Mouse (Mus musculus): ENCODE results near the gene Akr1c20. TPM values are rescaled to one million over a fixed set of nuclear protein-coding genes. Genes with fewer than 3 reads are reported as not detected.

Akr1c20 gene
- total RNA-seq (2021) = under 1 TPM in 1 of 2 experiments, not detected in 1; 0.69 TPM
- not detected in 2 replicates for polyA plus RNA-seq (2012; rRNA removed)
- long read RNA-seq = 0 reads

DNA sequence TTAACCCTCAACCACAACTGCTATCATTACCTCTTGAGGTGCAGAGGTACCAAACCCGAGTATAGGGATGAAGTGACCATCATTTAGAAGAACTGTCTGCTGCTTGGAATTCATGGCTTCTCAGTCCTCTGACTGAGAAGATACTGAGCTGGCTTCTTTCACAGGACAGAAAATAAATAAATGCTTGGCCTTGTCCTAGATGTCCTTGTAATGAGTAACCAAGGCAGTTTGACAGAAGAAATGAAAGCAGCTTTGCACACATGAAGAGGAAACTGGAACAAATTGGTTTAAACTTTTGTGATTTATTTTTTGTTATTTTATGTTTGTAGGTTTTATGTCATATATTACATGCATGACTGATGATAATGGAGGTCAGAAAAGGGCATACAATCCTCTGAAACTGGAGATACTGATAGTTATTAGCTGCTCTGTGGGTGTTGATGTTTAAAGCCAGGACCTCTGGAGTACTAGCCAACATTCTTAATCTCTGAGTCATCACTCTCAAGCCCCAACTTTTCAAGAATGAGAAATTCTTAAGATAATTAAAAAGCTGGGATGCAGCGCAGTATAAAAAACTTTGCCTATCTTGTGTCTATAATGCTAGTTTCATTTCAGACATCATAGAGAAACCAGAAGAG, at the start of gene Akr1c20:
Akr1c20 (minus strand) TSS at position 145 of the 638 bp plus-strand sequence.
- peak; percentile 2 for DNase-seq

DNA sequence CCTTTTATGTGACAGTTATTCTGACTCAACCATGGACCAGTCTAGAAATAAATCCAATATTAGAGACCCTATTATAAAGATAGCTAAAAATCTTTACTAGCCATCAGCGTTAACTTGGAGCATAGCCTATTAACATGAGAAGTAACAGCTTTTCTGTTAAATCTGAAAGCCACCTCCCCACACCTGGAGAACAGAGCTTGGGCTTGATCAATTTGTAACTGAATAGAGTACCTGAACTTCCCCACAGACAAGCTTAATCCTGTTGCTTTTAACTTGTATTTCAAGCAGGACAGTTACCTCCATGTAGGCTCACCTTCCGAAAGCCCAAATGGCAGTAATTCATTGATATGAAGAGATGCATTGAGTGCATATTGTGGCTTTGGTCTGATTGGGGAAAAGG, 42.9 kb upstream of the Akr1c20 start:
- DNase-seq = no peak

DNA sequence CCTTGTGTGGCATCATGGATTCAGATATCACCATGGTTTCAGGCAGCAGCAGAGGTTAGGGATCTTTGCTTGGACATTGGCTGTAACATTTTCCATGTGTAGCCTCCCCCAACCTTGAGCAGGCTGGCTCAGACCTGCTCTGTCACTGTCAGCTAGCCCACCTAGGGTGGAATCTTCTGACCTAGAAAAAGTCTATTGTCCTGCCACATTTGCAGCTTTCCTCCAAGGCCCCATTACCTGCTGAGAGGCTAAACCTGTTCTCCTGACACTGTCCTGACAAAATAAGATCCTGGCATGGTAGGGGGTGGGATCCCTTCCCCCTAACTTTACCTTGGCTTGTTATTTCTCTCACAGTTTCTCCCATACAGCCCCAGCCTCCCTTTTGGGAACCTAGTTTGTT, 37.4 kb upstream of the Akr1c20 start:
- DNase-seq = no peak

DNA sequence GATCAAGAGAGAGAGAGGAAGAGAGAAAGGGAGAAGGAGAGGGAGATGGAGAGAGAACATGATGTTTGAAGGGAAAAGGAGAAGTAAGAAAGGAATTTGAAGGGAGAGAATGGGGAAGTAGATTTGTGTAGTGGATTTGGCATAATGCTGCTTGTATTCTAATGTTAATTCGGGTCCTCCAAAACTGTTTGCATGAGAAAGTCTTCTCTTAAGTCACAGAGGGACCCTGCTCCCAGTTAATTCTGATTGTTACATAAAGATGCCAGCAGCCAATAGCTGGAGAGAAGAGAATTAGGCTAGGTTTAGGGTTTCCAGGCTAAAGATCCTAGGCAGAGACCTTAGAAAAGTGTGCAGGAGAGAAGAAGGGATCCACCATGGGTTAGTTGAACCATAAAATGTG, 36.0 kb upstream of the Akr1c20 start:
- DNase-seq = no peak

DNA sequence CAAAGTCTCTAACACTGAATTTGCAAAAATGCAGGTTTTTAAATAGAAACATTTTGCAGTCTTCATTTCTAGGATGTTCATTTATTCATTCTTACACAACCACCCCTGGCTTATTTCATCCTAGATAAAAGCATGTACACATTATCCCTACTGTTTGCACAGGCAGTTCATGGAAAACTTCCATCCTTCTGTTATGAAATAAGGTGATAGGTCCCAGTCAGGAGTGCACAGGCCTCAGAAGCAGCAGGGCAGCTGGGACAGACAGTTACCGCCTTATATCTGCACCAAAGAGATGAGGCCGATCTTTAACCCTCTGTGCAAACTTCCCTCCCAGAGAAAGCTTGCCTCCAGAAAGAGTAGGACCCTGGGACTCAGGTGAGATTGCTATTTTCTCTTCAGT, 8.3 kb downstream of the Akr1c20 start:
- DNase-seq = no peak

DNA sequence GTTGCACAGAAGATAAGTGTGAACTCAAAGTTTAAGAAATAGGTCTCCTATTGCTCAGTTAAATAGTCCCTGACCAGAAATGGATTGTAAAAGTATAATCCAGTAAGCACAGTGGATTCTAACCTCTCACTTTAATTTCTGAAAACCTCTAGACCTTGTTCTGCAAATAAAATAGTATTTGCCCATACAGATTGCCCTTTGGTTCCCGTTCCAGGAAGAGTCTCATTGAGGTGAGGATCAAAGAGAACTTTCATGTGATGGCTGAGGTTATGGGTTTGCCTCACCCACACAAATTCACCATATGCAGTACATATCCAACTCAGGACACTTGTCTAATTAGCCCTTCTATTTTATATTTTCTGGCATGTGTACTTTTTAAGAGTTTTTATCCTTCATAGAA, 55.2 kb downstream of the Akr1c20 start:
- DNase-seq = no peak

DNA sequence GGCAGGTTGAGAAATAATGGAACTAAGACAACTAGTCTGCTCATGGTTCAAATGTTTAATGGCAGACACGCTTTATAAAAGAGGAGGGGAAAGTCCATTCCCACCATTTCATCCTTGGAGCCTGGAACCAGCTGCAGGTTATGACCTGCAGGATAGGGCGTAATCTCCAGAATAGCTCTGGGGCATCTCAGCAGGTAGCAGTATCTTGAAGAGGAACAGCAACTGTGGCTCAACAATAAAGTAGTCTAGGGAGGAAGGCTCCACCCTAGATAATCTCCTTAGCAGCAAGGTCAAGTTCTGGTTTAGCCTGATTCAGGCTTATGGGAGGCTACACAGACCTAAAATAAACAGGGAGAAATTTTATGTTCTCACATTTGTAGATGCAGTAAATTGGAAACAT, 57.5 kb downstream of the Akr1c20 start:
- no peak for DNase-seq

Other genes with a start within 250 kb of the Akr1c20 start
- under 1 TPM; 0.38 to 0.61 TPM for gene Akr1c12, start 243.9 kb downstream of the Akr1c20 start, total RNA-seq (2021)
- not detected in 2 replicates for gene Akr1c12, start 243.9 kb downstream of the Akr1c20 start, polyA plus RNA-seq (2012; rRNA removed)
- gene Akr1c6, start 89.0 kb downstream of the Akr1c20 start, total RNA-seq (2021) = 1 to 10 TPM in 1 of 2 experiments, not detected in 1; 2.0 TPM
- gene Akr1c6, start 89.0 kb downstream of the Akr1c20 start, polyA plus RNA-seq (2012; rRNA removed) = not detected in 2 replicates
- gene Akr1c21, start 50.7 kb upstream of the Akr1c20 start, total RNA-seq (2021) = not detected
- gene Akr1c21, start 50.7 kb upstream of the Akr1c20 start, polyA plus RNA-seq (2012; rRNA removed) = not detected in 2 replicates
- 10 to 100 TPM; 25.9 to 35.1 TPM for gene Akr1e1, start 85.8 kb upstream of the Akr1c20 start, total RNA-seq (2021)
- 0.68 and 0.81 TPM in 2 replicates for gene Akr1e1, start 85.8 kb upstream of the Akr1c20 start, polyA plus RNA-seq (2012; rRNA removed)